Mouse (Mus musculus) hindbrain, embryonic 11.5 days (tissue): ENCODE results near the gene Dnajb4. TPM values are rescaled to one million over a fixed set of nuclear protein-coding genes. Genes with fewer than 3 reads are reported as not detected.

Experiments
- ATAC-seq: fragments of 200-750 bp; cut with Nextera tagmentation; 2 replicates; pipeline ENCODE4 v1.8.0; 2017; ENCODE audit warnings: mild to moderate bottlenecking, moderate TSS enrichment, moderate library complexity; ENCODE audit not compliant: low FRiP score
- DNase-seq: peaks from one replicate; pipeline ENCODE4 v3.0.0-alpha.2; 2015; ENCODE audit warnings: low spot score
- H3K27ac ChIP-seq: fragments of 300-500 bp; sonication (generic); 2 replicates; pipeline ENCODE4 v1.5.1; 2014; ENCODE audit warnings: mild to moderate bottlenecking, low read depth, low read length
- H3K27me3 ChIP-seq: fragments of 300-500 bp; sonication (generic); 2 replicates; pipeline ENCODE4 v1.6.1; 2014; ENCODE audit warnings: mild to moderate bottlenecking, low read length, moderate library complexity, mixed read lengths; ENCODE audit not compliant: control insufficient read depth, insufficient read depth
- H3K36me3 ChIP-seq: fragments of 300-500 bp; sonication (generic); 2 replicates; pipeline ENCODE4 v1.6.1; 2014; ENCODE audit warnings: mild to moderate bottlenecking, low read length, moderate library complexity, mixed read lengths; ENCODE audit not compliant: control insufficient read depth, insufficient read depth
- H3K4me1 ChIP-seq: fragments of 300-500 bp; sonication (generic); replicated peaks from 2 replicates; pipeline ENCODE4 v1.6.1; 2014; ENCODE audit warnings: low read length, mixed read lengths; ENCODE audit not compliant: control insufficient read depth, insufficient read depth
- H3K4me2 ChIP-seq: fragments of 300-500 bp; sonication (generic); replicated peaks from 2 replicates; pipeline ENCODE4 v1.6.1; 2014; ENCODE audit warnings: mild to moderate bottlenecking, low read depth, low read length
- H3K4me3 ChIP-seq: fragments of 300-500 bp; sonication (generic); 2 replicates; pipeline ENCODE4 v1.5.1; 2014; ENCODE audit warnings: low read depth, low read length
- H3K9ac ChIP-seq: fragments of 300-500 bp; sonication (generic); 2 replicates; pipeline ENCODE4 v1.6.1; 2014; ENCODE audit warnings: low read depth, low read length
- H3K9me3 ChIP-seq: fragments of 300-500 bp; sonication (generic); 2 replicates; pipeline ENCODE4 v1.6.1; 2016; ENCODE audit warnings: low read length; ENCODE audit not compliant: control insufficient read depth
- WGBS: fragments of 180-500 bp; shearing (Covaris S2); extraction: QIAGEN DNeasy Blood & Tissue Kit; methylation state at CpG from one replicate; pipeline ENCODE4 v1.1.7; 2014; 5-methylcytosine and 5-hydroxymethylcytosine counted together
- polyA plus RNA-seq: library from polyadenylated mRNA; unstranded; fragments of >200 nt; fragmentation: Nextera tagmentation; extraction: Ambion mirVana; gene quantifications from 2 replicates; pipeline ENCODE4 v1.2.1, GENCODE M21; 2014

Dnajb4 gene
- polyA plus RNA-seq, 1 experiment from 2014 or later, result 29.1 TPM

DNA sequence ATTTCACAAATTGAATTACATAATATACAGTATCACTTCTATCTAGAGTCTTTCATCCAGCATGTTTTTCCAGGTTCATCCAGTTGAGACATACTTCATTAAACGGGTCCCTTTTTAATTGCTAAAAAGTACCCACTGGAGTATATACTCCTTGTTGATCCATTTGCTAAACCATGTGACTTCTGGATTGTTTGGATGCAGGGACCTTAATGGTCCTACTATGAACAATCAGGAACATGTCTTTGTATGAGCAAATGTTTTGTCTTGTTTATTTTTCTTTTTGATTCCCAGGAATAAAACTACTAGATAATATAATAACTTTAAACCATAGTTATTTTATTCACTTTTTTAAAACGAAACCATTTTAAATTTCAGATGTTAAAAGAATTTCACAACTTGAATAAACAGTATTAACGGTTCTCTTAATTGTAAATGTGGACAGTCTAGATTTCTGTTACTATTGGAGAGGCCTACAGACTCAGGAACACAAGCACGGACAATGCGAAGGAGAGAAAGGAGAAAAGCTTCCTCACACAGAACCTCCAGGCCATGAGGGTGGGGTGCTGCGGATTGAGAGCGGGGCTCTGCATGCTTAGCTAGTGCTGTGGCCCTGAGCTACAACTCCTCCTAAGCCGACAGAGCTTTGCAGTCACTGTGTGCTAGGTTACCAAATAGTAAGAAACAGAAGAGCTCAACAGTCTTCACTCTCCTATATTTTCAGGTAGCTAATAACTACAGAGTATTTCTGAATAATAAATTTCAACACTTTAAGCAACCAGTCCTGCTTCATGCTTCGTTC is 19.2 kb downstream of the Dnajb4 start:
- no peaks in the 10 kb centered on the region for H3K4me1 ChIP-seq
- no peak overlapping the region for H3K4me2 ChIP-seq
- WGBS, result 85% methylated on average over 9 of the region's 9 CpGs

DNA sequence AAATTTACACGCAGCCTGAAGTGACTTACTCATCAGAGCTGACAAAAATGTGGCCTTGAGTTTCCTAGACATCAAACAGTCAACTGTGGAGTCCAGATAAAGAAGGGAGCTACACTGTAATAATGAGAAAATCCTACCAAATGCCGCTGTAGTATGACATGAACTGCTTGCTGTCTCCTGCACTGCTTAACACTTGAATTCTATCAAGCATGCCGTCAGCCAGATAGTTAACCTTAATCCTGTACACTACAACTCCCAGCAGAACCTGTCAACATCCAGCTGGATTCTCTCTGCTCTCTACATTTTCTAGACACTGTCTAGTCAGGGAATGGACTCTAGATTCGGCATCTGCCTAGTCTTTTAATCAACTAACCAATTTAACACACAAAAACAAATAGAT is 20.8 kb downstream of the Dnajb4 start:
- no peaks in the 10 kb centered on the region for H3K36me3 ChIP-seq
- 81% methylated on average over 4 of the region's 4 CpGs for WGBS

More for the DNA sequence above, 19.2 kb downstream of the Dnajb4 start:
- H3K9ac ChIP-seq, result no peak overlapping the region
- no peak overlapping the region for H3K4me3 ChIP-seq
- no peaks in the 10 kb centered on the region for H3K9me3 ChIP-seq
- no peak for ATAC-seq
- DNase-seq, result no peak
- no peak overlapping the region for H3K27ac ChIP-seq
- H3K27me3 ChIP-seq, result no peaks in the 10 kb centered on the region
- no peaks in the 10 kb centered on the region for H3K36me3 ChIP-seq

DNA sequence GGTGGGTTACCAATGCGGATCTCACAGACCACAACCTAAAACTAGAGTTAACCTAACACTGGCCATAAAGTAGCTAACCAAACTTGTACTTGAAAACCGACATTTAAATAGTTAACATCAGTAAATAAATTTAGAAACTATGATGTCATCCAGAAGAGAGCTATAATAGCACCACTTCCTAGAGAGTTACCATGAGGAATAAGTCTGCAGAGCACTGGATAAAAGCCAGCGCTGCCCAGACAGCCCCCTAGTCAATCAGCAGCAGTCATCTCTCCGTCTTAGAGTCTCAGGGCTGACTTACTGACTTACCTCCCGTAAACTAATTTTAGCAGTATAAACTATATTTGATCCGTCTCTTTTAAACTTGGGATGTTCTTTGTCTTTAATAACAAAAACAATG is 24.0 kb downstream of the Dnajb4 start:
- Histone ChIP-seq H3K9ac (no peak overlapping the region), H3K4me3 (no peak overlapping the region), H3K9me3 (no peaks in the 10 kb centered on the region), H3K4me1 (no peaks in the 10 kb centered on the region), H3K27ac (no peak overlapping the region), H3K27me3 (no peaks in the 10 kb centered on the region), H3K36me3 (no peaks in the 10 kb centered on the region), H3K4me2 (no peak overlapping the region)
- DNase-seq (no peak), ATAC-seq (no peak)
- WGBS, result 95% methylated on average over 6 of the region's 6 CpGs

More for the DNA sequence above, 20.8 kb downstream of the Dnajb4 start:
- no peaks in the 10 kb centered on the region for H3K27me3 ChIP-seq
- DNase-seq (no peak), ATAC-seq (no peak)
- H3K9me3 ChIP-seq, result no peaks in the 10 kb centered on the region
- no peak overlapping the region for H3K4me2 ChIP-seq
- no peak overlapping the region for H3K4me3 ChIP-seq
- H3K4me1 ChIP-seq, result no peaks in the 10 kb centered on the region
- no peak overlapping the region for H3K9ac ChIP-seq
- H3K27ac ChIP-seq, result no peak overlapping the region

DNA sequence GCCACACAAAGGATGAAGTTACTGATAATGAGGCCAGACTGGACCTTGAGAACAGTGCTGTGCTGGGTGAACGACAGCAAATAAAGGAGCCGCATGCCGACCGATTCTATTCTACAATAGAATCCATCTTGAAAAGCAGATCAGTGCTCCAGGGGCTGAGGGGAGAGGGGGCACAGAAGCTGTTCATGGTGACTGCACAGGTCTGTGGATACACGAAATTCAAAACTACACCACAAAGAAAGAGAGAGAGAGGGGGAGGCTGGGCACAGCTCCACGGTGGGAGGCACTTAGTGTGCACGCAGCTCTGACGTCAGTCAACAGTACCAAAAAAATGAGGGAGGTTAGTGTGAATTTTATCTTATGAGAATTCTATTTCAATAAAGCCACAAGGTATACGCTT is 26.6 kb downstream of the Dnajb4 start:
- Histone ChIP-seq H3K4me2 (no peak overlapping the region), H3K9ac (no peak overlapping the region), H3K9me3 (no peaks in the 10 kb centered on the region), H3K4me3 (no peak overlapping the region), H3K4me1 (no peaks in the 10 kb centered on the region), H3K36me3 (no peaks in the 10 kb centered on the region), H3K27me3 (no peaks in the 10 kb centered on the region), H3K27ac (no peak overlapping the region)
- DNase-seq, result no peak
- ATAC-seq, result no peak
- 60% methylated on average over 9 of the region's 9 CpGs for WGBS

DNA sequence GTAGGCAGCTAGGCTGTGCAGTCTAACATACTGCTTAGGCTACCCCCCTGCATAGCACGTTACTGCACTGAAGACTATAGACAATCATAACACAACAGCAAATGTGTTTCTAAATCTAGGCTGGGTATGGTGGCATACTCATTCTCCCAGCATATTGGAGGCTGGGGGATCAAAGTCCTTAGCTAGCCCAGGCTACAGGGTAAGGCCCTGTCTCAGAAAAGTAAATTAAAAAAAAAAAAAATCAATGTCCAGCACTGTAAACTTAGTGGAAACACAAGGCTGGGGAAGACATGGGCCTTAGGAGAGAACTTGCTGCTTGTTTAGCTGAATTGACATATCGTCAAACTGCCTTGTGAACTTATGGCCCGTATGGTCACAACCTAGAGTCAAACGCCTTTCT is 29.5 kb downstream of the Dnajb4 start:
- no peak overlapping the region for H3K9ac ChIP-seq
- H3K9me3 ChIP-seq, result no peaks in the 10 kb centered on the region
- ATAC-seq (no peak), DNase-seq (no peak)
- H3K27ac ChIP-seq, result no peak overlapping the region
- 86% methylated on average over 4 of the region's 4 CpGs for WGBS
- no peak overlapping the region for H3K4me3 ChIP-seq
- no peaks in the 10 kb centered on the region for H3K36me3 ChIP-seq
- no peaks in the 10 kb centered on the region for H3K4me1 ChIP-seq
- H3K27me3 ChIP-seq, result no peaks in the 10 kb centered on the region
- no peak overlapping the region for H3K4me2 ChIP-seq

DNA sequence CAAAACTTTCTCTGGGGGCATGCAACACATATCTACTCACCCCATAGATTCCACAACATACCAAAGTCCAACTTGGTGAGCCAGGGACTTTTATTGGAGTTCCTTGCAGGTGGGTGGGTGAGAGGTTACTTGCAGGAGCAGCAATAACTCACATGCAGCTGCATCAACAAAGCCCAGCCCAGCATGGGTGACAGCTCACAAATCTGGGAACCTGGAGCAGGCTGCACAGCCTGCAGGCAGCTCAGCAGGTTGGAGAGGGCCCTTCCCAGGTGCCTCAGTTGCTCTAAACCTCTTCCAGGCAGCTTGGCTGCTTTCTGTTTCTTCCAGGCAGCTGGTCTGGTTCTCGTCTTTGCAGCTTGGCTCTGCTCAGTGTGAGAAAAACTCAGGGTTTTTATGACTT is 30.8 kb downstream of the Dnajb4 start:
- no peaks in the 10 kb centered on the region for H3K36me3 ChIP-seq
- H3K9ac ChIP-seq, result no peak overlapping the region
- ATAC-seq (no peak), DNase-seq (no peak)
- H3K4me3 ChIP-seq, result no peak overlapping the region
- no peaks in the 10 kb centered on the region for H3K27me3 ChIP-seq
- no peaks in the 10 kb centered on the region for H3K9me3 ChIP-seq
- no peaks in the 10 kb centered on the region for H3K4me1 ChIP-seq
- WGBS, result 63% methylated on average over 1 of the region's 1 CpGs
- no peak overlapping the region for H3K4me2 ChIP-seq
- H3K27ac ChIP-seq, result no peak overlapping the region

DNA sequence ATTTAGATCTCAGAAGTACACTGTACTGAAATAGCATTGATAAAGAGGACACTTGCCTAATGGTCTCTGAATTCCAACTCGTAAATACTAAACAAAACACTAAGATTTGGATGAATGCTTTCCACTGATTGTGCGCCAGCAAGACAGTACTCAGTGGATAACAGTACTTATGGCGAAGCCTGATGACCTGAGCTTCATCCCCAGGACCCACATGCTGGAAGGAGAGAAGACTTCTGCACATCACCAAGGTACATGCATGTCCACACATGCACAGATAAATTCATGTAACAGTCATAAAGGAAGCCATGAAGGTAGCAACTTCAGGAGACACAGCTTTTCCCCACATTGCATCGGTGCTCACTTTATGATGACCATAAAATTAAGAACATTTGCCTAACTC is 31.3 kb downstream of the Dnajb4 start:
- Histone ChIP-seq H3K27ac (no peak overlapping the region), H3K27me3 (no peaks in the 10 kb centered on the region), H3K36me3 (no peaks in the 10 kb centered on the region), H3K4me2 (no peak overlapping the region), H3K9me3 (no peaks in the 10 kb centered on the region), H3K4me1 (no peaks in the 10 kb centered on the region), H3K9ac (no peak overlapping the region), H3K4me3 (no peak overlapping the region)
- ATAC-seq, result no peak
- WGBS, result 91% methylated on average over 4 of the region's 4 CpGs
- no peak for DNase-seq

DNA sequence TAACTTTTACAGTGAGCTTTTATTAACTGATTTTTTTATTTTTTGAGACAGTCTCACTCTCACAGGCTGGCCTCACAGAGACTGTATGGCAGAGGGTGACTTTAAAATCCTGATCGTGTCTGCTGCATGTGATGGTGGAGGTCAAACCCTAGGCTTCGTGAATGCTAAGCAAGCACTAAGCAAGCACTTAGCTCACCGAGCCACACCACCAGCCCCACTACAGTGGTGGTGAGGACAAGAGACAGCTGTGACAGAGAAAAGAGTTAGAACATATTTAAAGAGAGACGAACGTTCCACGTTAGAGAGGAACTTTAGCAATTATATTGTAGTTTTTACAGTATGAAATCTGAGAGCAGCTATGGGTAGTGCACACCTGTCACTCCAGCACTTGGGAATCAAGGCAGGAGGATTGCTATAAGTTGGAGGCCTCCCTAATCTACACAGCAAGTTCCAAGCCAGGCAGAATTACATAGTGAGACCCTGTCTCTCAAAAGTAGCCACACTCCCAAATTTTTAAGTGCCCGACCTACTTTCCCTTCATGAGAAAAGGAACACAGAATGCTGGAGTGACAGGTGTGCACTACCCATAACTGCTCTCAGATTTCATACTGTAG is 37.7 kb downstream of the Dnajb4 start:
- no peak overlapping the region for H3K4me2 ChIP-seq
- no peaks in the 10 kb centered on the region for H3K4me1 ChIP-seq
- WGBS, result 85% methylated on average over 7 of the region's 7 CpGs
- no peaks in the 10 kb centered on the region for H3K27me3 ChIP-seq
- no peak overlapping the region for H3K4me3 ChIP-seq
- H3K9me3 ChIP-seq, result no peaks in the 10 kb centered on the region
- no peak overlapping the region for H3K9ac ChIP-seq
- H3K36me3 ChIP-seq, result no peaks in the 10 kb centered on the region
- H3K27ac ChIP-seq, result no peak overlapping the region
- no peak for ATAC-seq
- no peak for DNase-seq

DNA sequence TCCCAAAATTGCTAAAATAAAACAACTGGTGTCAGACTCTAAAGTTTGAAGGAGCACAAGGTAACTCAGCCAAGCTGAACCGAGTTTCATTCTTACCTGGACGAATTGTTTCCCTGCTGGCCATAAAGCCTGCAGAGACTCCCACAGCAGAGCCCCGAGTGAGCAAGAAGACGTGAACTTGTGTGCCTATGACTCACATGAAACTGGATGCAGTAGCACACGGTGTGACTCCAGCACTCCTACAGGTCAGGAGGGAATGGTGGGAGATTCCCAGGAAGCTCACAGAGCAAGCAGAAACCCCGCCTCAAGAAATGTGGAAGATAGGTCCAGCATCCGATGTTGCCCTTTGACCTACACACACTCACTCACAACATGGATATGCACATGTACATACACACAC is 38.2 kb downstream of the Dnajb4 start:
- H3K4me3 ChIP-seq, result no peak overlapping the region
- H3K4me1 ChIP-seq, result no peaks in the 10 kb centered on the region
- ATAC-seq (no peak), DNase-seq (no peak)
- H3K27ac ChIP-seq, result no peak overlapping the region
- no peaks in the 10 kb centered on the region for H3K9me3 ChIP-seq
- H3K9ac ChIP-seq, result no peak overlapping the region
- H3K27me3 ChIP-seq, result no peaks in the 10 kb centered on the region
- H3K4me2 ChIP-seq, result no peak overlapping the region
- 76% methylated on average over 7 of the region's 7 CpGs for WGBS
- H3K36me3 ChIP-seq, result no peaks in the 10 kb centered on the region
